Mouse (Mus musculus): Measurements from ENCODE around the gene Tomm20.
"Not testable (repeated sequence)": the region's sequence is repeated elsewhere in the genome, so short reads cannot be mapped to it uniquely, and the experiment has no call there.

The Tomm20 gene

GRCm38 (mm10) chr8:126885554-126886485 is 59.8 kb downstream of the Tomm20 start:
- DNase-seq (ENCODE audit: low read depth, low spot score): no peak

GRCm38 (mm10) chr8:126884202-126884926 is 61.3 kb downstream of the Tomm20 start:
- no peak for DNase-seq (ENCODE audit: low read depth, low spot score)

DNA sequence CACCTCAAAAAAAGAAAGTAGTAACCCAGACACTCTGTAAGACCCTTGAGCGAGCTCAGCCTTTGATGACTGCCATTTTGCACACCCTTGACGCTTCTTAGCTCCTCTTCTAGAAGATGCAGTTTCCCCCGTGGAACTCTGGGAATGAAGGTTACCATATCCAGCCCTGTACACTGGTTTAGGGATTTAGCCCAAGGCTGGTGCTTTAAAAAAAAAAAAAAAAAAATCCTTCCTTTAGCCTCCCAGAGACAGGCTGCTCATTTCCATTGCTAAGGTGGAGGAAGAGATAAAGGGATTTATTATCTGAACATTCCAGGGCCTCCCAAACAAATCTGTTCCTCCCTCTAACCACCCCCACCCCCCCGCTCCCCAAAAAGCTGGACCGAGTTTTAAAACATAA is 61.9 kb downstream of the Tomm20 start:
- no peak for DNase-seq (ENCODE audit: low read depth, low spot score)

DNA sequence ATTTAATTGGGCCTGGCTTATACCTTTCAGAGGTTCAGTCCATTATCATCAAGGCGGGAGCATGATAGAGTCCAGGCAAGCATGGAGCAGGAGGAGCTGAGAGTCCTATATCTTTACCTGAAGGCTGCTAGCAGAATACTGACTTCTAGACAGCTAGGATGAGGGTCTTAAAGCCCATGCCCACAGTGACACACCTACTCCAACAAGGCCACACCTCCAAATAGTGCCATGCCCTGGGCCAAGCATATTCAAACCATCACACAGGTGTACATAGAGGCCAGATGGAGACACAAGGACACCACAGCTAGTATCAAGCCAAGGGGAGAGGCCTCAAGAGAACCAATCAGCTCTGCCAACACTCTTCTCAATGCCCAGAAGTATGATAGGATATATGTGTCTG is 63.1 kb downstream of the Tomm20 start:
- not testable (repeated sequence) for DNase-seq (ENCODE audit: low read depth, low spot score)

DNA sequence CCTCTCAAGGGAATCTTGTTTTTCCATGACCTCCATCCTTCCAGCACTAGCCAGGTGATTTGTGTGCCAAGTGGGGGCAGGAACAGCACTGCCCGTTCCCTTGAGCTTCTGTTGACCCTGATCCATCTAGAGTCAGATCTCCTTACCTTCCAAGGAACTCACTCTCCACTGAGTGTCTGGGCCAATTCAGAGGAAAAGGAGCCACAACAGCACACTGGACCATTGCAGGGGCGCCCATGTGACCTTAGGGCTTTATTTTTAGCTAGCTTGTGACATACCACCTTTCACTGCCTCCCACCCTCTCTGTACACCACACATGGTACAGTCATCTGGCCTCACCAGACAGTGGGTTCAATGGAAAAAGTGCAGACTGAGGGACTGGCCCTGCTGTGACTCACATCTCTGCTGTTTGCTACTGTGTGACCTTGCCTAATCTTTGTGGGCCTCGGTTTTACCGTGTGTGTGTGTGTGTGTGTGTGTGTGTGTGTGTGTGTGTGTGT is 64.0 kb downstream of the Tomm20 start:
- no peak for DNase-seq (ENCODE audit: low read depth, low spot score)

All from brain, embryonic 18.5 days (tissue).